Mouse (Mus musculus) common myeloid progenitor, adult 5-6 weeks (primary cell): ENCODE data around the gene Aunip. TPM values are rescaled to one million over a fixed set of nuclear protein-coding genes. Genes with fewer than 3 reads are reported as not detected.
"Not testable (repeated sequence)": the region's sequence is repeated elsewhere in the genome, so short reads cannot be mapped to it uniquely, and the experiment has no call there.

Experiments
- ATAC-seq: replicated peaks from 2 replicates; pipeline ENCODE4 v1.8.0; 2016; ENCODE audit warnings: low read depth, mild to moderate bottlenecking, moderate TSS enrichment, inconsistent platforms; ENCODE audit not compliant: poor library complexity, severe bottlenecking
- total RNA-seq: library from RNA; stranded (forward); fragments of 200-1000, 187-1606 nt; gene quantifications from 2 replicates; pipeline ENCODE4 v1.2.3, GENCODE M21; 2017

The Aunip gene
- total RNA-seq, 1 experiment from 2014 or later: 32.6 TPM

GRCm38 (mm10) chr4:134483696-134484095, 27.1 kb upstream of the Aunip start:
- no peak for ATAC-seq

GRCm38 (mm10) chr4:134484231-134484630, 26.6 kb upstream of the Aunip start:
- no peak for ATAC-seq

- no peak for ATAC-seq
Observed at GRCm38 (mm10) chr4:134485151-134485900, 25.5 kb upstream of the Aunip start.

GRCm38 (mm10) chr4:134488211-134488610, 22.6 kb upstream of the Aunip start:
- no peak for ATAC-seq

GRCm38 (mm10) chr4:134489986-134490665, 20.7 kb upstream of the Aunip start:
- ATAC-seq: no peak

GRCm38 (mm10) chr4:134491716-134492115, 19.1 kb upstream of the Aunip start:
- ATAC-seq: no peak

GRCm38 (mm10) chr4:134494161-134494560, 16.6 kb upstream of the Aunip start:
- ATAC-seq: not testable (repeated sequence)

GRCm38 (mm10) chr4:134494780-134495545, 15.8 kb upstream of the Aunip start:
- peak; percentile 53 for ATAC-seq

- no peak for ATAC-seq
Observed at GRCm38 (mm10) chr4:134495546-134495923, 15.3 kb upstream of the Aunip start.

- ATAC-seq: peak; percentile 67
Observed at GRCm38 (mm10) chr4:134496595-134497210, 14.1 kb upstream of the Aunip start, which contains the start of gene Paqr7. Gene Paqr7 (plus strand): TSS chr4:134496697.

- peak; percentile 0; the same call in 1 of the 2 replicates for ATAC-seq
Observed at GRCm38 (mm10) chr4:134497223-134497622, 13.6 kb upstream of the Aunip start.

GRCm38 (mm10) chr4:134497986-134498731, 12.6 kb upstream of the Aunip start:
- no peak for ATAC-seq

- ATAC-seq: not testable (repeated sequence)
Observed at GRCm38 (mm10) chr4:134498983-134499382, 11.8 kb upstream of the Aunip start.

- no peak for ATAC-seq
Observed at GRCm38 (mm10) chr4:134501095-134501494, 9.7 kb upstream of the Aunip start.

- no peak for ATAC-seq
Observed at GRCm38 (mm10) chr4:134503686-134504357, 7.0 kb upstream of the Aunip start.

- ATAC-seq: no peak
Observed at GRCm38 (mm10) chr4:134505303-134505789, 5.5 kb upstream of the Aunip start.

- ATAC-seq: peak; percentile 86
Observed at GRCm38 (mm10) chr4:134505966-134506594, 4.7 kb upstream of the Aunip start.

- ATAC-seq: no peak
Observed at GRCm38 (mm10) chr4:134506713-134507112, 4.1 kb upstream of the Aunip start.
